Mouse (Mus musculus) spleen, adult 2 months (tissue): ENCODE results near the gene Tsc2. TPM values are rescaled to one million over a fixed set of nuclear protein-coding genes. Genes with fewer than 3 reads are reported as not detected.
"Not testable (repeated sequence)": the region's sequence is repeated elsewhere in the genome, so short reads cannot be mapped to it uniquely, and the experiment has no call there.

ENCODE experiments used
- DNase-seq, 2 experiments: peaks; one replicate each; pipeline versions ENCODE4 v3.0.0 to v3.0.0-alpha.2; 2012 to 2021; ENCODE audit warnings: low spot score in 2 of 2, low read depth in 1 of 2
- H3K27ac ChIP-seq: fragments of 200-500 bp; 2 replicates; pipeline ENCODE4 v1.5.1; 2012; ENCODE audit warnings: low read length, inconsistent platforms; ENCODE audit not compliant: insufficient read depth
- H3K27me3 ChIP-seq: fragments of 200-500 bp; 2 replicates; pipeline ENCODE4 v1.6.1; 2012; ENCODE audit warnings: mild to moderate bottlenecking, moderate library complexity, low read length, inconsistent platforms; ENCODE audit not compliant: control insufficient read depth, insufficient read depth
- H3K36me3 ChIP-seq: fragments of 200-500 bp; 2 replicates; pipeline ENCODE4 v1.6.1; 2012; ENCODE audit warnings: mild to moderate bottlenecking, low read length, inconsistent platforms; ENCODE audit not compliant: control insufficient read depth, insufficient read depth
- H3K4me1 ChIP-seq: fragments of 200-500 bp; 2 replicates; pipeline ENCODE4 v1.6.1; 2011; ENCODE audit warnings: inconsistent platforms; ENCODE audit not compliant: control insufficient read depth, insufficient read depth, insufficient read length
- H3K4me3 ChIP-seq: fragments of 200-500 bp; 2 replicates; pipeline ENCODE4 v1.5.1; 2011; ENCODE audit warnings: mild to moderate bottlenecking, inconsistent platforms; ENCODE audit not compliant: insufficient read depth, insufficient read length; ENCODE audit errors: extremely low read depth
- CTCF ChIP-seq: fragments of 200-500 bp; IDR thresholded peaks from 2 replicates; pipeline ENCODE4 v1.5.1; 2011; ENCODE audit warnings: mild to moderate bottlenecking, inconsistent platforms; ENCODE audit not compliant: insufficient read depth, insufficient read length, insufficient replicate concordance; ENCODE audit errors: extremely low read depth
- POLR2A ChIP-seq: fragments of 200-500 bp; IDR thresholded peaks from 2 replicates; pipeline ENCODE4 v1.6.1; 2011; ENCODE audit warnings: low read depth, low read length, inconsistent platforms
- WGBS: fragments of 180-500 bp; shearing (Covaris S2); methylation state at CpG from one replicate; pipeline ENCODE4 v1.1.7; 2018; 5-methylcytosine and 5-hydroxymethylcytosine counted together
- polyA plus RNA-seq: library from polyadenylated mRNA; depleted of rRNA; stranded (reverse); fragments of >200 nt; gene quantifications from 2 replicates; pipeline ENCODE4 v1.2.3, GENCODE M21; 2012

Gene Tsc2
- polyA plus RNA-seq, 1 experiment: 86.1 TPM

DNA sequence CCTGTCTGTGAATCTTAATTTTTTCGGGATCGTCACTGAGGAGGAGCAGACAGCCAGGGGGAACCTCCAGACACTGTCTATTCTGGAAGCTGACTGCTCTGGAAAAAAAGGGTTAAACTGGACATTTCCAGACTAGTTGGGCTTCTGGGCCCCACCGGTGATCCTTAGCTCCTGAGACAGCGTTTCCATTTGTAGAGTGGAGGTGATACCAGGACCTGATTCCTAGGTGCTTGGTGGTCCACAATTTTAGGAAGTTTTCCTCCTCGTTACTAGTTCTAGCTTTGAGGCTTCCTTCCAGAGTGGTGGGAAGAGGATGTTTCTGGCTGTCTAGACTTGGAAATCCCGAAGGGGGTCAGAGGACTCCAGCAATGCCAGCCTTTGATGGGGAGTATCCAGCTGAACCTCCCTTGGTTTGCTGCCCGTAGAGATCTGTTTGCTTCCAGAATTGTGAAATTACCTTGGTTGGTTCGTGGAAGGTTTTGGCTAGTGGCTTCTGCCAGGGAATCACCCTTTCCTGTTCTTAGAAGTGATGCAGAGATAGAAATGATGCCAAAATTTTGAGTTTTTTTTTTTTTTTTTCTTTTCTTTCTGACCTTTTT, 37.9 kb upstream of the Tsc2 start:
- Histone ChIP-seq H3K4me3 (peak overlapping the region; percentile 76), H3K27me3 (no peaks in the 10 kb centered on the region), H3K36me3 (no peaks in the 10 kb centered on the region), H3K4me1 (peaks cover 12% of the 10 kb centered on the region; the same call in 1 of the 2 replicates), H3K27ac (no peak overlapping the region)
- DNase-seq: no peak
- TF ChIP-seq CTCF (no peak), POLR2A (no peak)
- 11% methylated on average over 8 of the region's 8 CpGs for WGBS

DNA sequence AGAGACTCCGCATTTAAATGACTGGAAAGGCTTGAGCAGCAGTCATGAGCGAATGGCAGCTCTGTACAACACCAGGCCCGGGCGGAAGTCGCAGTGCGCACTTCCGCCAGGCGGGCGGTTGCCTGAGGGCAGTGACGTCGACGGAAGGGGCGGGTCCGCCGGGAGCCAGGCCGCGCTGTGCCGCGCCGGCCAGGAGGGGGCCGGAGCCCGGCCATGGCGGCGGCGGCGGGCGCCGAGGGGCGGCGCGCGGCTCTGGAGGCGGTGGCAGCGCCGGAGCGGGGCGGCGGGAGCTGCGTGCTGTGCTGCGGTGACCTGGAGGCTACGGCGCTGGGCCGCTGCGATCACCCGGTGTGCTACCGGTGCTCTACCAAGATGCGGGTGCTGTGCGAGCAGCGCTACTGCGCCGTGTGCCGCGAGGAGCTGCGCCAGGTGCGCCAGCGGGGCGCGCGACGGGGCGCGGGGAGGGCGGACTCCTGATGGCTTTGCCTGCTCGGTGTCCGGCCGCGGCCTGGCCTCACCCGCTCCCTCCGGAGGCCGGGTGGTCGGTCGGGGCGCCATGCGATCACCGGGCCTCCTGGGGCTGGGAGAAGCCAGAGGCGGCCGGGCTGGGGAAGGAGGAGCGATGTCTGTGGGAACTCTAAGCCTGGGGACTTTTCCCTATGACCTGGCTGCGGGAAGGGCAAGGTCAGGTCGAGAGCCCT, 37.3 kb upstream of the Tsc2 start, which contains the start of gene Zfp598:
Zfp598 (plus strand) TSS at position 143 of the 701 bp plus-strand sequence.
- H3K4me1 ChIP-seq: peaks cover 12% of the 10 kb centered on the region; the same call in 1 of the 2 replicates
- peak within 1 kb of the TSS; percentile 58 for H3K27ac ChIP-seq
- no peaks in the 10 kb centered on the region for H3K27me3 ChIP-seq
- H3K4me3 ChIP-seq: peak within 1 kb of the TSS; percentile 76
- DNase-seq: peak; percentile 86 to 94
- 1% methylated on average over 76 of the region's 80 CpGs for WGBS
- TF ChIP-seq CTCF (no peak), POLR2A (peak; percentile 41; the same call in 1 of the 2 replicates)
- no peaks in the 10 kb centered on the region for H3K36me3 ChIP-seq

DNA sequence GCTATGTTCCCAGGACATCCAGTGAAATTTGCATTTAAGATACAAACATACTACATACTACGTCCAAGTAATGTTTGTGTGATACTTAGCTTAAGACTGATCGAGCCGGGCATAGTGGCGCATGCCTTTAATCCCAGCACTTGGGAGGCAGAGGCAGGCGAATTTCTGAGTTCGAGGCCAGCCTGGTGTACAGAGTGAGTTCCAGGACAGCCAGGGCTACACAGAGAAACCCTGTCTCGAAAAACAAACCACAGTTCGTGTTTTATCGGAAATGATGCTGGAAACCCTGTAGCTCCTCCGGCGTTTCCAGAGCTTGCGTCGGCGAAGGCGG, 36.7 kb upstream of the Tsc2 start:
- WGBS: 8% methylated on average over 15 of the region's 15 CpGs
- H3K4me1 ChIP-seq: peaks cover 12% of the 10 kb centered on the region; the same call in 1 of the 2 replicates

DNA sequence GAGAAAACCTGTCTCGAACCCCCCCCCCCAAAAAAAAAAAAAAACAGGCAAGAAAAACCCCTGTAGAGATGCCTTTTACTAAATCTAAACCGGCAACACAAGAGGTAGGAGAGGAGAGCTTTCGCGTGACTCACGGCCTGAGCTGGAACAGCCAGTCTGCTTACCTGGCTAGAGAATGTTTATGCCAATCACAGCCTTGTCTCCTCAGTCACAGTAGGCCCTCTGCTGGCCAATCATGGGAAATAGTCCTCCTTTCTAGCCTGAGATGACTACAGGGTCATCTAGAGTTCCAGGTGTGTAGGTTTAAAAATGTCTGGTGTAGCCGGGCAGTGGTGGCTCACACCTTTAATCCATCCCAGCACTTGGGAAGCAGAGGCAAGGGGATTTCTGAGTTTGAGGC, 35.0 kb upstream of the Tsc2 start:
- Histone ChIP-seq H3K36me3 (no peaks in the 10 kb centered on the region), H3K27ac (no peak overlapping the region), H3K4me3 (no peak overlapping the region), H3K27me3 (no peaks in the 10 kb centered on the region), H3K4me1 (peaks cover 12% of the 10 kb centered on the region; the same call in 1 of the 2 replicates)
- TF ChIP-seq POLR2A (no peak), CTCF (peak; percentile 41; the same call in 1 of the 2 replicates)
- DNase-seq: peak; percentile 52 to 71
- 17% methylated on average over 6 of the region's 6 CpGs for WGBS

More for the DNA sequence above, 36.7 kb upstream of the Tsc2 start:
- Histone ChIP-seq H3K4me3 (peak overlapping the region; percentile 49), H3K27ac (peak overlapping the region; percentile 46; the same call in 1 of the 2 replicates)
- H3K36me3 ChIP-seq, DNase-seq, H3K27me3 ChIP-seq: not testable (repeated sequence)

DNA sequence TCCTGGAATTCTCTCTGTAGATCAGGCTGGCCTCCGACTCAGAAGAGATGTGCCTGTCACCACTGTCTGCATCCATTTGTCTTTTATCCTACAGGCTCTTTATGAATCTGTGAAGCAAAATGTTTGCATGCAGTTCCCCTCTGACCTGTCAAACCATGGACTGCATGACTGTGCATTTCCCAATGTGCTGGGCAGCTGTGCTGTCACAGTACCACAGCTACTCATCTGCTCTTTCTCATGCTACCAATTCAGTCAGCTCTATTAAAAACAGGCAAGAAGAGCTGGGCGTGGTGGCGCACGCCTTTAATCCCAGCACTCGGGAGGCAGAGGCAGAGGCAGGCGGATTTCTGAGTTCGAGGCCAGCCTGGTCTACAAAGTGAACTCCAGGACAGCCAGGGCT, 34.6 kb upstream of the Tsc2 start:
- H3K36me3 ChIP-seq, H3K27ac ChIP-seq, H3K4me3 ChIP-seq, DNase-seq, H3K27me3 ChIP-seq: not testable (repeated sequence)
- WGBS: 78% methylated on average over 7 of the region's 7 CpGs
- H3K4me1 ChIP-seq: peaks cover 10% of the 10 kb centered on the region; the same call in 1 of the 2 replicates

DNA sequence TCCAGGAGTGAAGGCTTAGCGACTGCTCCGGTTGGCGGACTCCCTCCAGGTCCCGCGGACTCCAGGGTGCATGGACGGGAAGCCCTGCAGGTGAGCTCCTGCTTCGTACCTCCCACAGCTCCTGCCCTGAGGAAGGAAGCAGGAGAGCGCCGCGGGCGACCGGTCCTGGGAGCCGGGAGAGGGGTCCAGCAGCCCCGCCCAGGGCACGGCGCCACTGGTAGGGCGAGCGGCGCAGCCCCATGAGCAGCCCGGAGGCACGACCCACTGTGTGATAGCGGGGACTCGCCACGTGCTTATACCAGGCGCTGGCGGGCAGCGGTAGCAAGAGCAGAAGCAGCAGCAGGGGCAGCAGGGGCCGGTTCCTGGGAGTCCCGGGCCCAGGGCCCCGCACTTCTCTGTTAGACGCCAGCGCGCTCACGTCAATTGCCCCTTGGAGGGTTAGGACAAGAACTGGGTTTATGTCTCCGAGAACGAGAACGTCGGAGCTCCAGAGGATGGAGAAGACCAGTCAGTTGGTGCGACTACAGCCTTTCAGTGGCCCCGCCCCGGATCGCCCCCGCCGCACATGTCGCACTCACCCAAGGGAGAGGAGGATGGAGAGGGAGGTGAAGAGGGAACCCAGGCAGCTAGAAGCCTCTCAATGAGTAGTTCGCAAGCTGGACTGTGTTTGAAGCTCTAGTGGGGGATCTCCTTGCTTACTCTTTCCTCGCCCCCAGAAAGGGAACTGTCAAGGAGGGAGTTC, 25.8 kb upstream of the Tsc2 start, which contains the start of gene Npw:
Npw (minus strand) TSS at position 441 of the 742 bp plus-strand sequence.
- no peak for DNase-seq
- peaks cover 6% of the 10 kb centered on the region; the same call in 1 of the 2 replicates for H3K4me1 ChIP-seq
- TF ChIP-seq POLR2A: no peak
- no peak for TF ChIP-seq CTCF
- peaks cover 10% of the 10 kb centered on the region for H3K27me3 ChIP-seq
- 6% methylated on average over 47 of the region's 47 CpGs for WGBS
- H3K4me3 ChIP-seq: peak within 1 kb of the TSS; percentile 26; the same call in 1 of the 2 replicates
- no peak within 1 kb of the TSS for H3K27ac ChIP-seq
- no peaks in the 10 kb centered on the region for H3K36me3 ChIP-seq
